Mouse (Mus musculus): Measurements from ENCODE around the gene Il3.

DNA sequence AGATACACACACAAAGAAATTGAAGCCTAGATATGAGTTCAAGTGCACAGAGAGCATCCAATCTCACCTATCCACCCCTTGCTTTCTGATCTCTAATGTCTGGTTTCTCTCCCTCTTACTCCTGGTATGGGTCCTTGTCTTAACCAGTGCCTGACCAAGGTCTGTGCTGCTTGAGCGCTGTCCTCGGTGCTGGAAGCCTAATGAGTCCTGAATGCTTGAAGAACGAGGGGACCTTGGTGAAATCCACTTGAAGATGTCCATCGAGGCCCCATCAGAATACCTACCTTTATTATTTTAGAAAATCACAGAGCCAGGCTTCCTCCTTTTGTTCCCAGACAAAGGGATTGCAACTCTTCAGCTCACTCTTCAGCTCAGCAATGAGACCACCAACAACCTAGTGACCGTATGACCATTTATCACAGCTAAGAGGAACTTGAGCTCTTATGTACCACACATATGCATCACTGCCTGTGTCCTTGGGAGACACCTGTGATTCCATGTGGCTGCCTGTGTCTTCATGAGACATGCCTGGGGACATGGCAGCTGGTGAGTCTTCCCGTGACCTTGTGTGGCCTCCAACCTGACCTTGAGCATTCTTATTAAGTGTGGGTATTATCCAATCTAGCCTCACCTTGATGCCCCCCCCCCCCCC, 36.1 kb upstream of the Il3 start:
- TF ChIP-seq CTCF (IDR thresholded peaks at IDR 0.05; ENCODE audit: low read depth) (no peak), EP300 (IDR thresholded peaks at IDR 0.05; ENCODE audit: low read depth) (no peak)

Data from liver, embryonic 14.5 days (tissue).